Mouse (Mus musculus) limb, embryonic 11.5 days (tissue): ENCODE results near the gene Kcnn3. TPM values are rescaled to one million over a fixed set of nuclear protein-coding genes. Genes with fewer than 3 reads are reported as not detected.

Source experiments
- ATAC-seq: fragments of 200-750 bp; cut with Nextera tagmentation; 2 replicates; pipeline ENCODE4 v1.8.0; 2017; ENCODE audit warnings: low read depth; ENCODE audit not compliant: insufficient number of reproducible peaks, low FRiP score, low TSS enrichment
- DNase-seq: peaks from one replicate; pipeline ENCODE4 v3.0.0-alpha.2; 2015; ENCODE audit warnings: low spot score
- H3K27ac ChIP-seq: fragments of 300-500 bp; sonication (generic); replicated peaks from 2 replicates; pipeline ENCODE4 v1.5.1; 2014; ENCODE audit warnings: low read depth, mild to moderate bottlenecking, low read length
- H3K27me3 ChIP-seq: fragments of 300-500 bp; sonication (generic); 2 replicates; pipeline ENCODE4 v1.6.1; 2014; ENCODE audit warnings: mild to moderate bottlenecking, low read length, mixed read lengths; ENCODE audit not compliant: control insufficient read depth, insufficient read depth
- H3K36me3 ChIP-seq: fragments of 300-500 bp; sonication (generic); 2 replicates; pipeline ENCODE4 v1.6.1; 2014; ENCODE audit warnings: mild to moderate bottlenecking, low read length, moderate library complexity, mixed read lengths; ENCODE audit not compliant: control insufficient read depth, insufficient read depth
- H3K4me1 ChIP-seq: fragments of 300-500 bp; sonication (generic); 2 replicates; pipeline ENCODE4 v1.6.1; 2014; ENCODE audit warnings: low read length, mixed read lengths; ENCODE audit not compliant: control insufficient read depth, insufficient read depth
- H3K4me2 ChIP-seq: fragments of 300-500 bp; sonication (generic); 2 replicates; pipeline ENCODE4 v1.6.1; 2014; ENCODE audit warnings: low read depth, mild to moderate bottlenecking, moderate library complexity; ENCODE audit not compliant: severe bottlenecking
- H3K4me3 ChIP-seq: fragments of 300-500 bp; sonication (generic); 2 replicates; pipeline ENCODE4 v1.5.1; 2014; ENCODE audit warnings: low read depth, low read length
- H3K9ac ChIP-seq: fragments of 300-500 bp; sonication (generic); 2 replicates; pipeline ENCODE4 v1.6.1; 2014; ENCODE audit warnings: mild to moderate bottlenecking, low read length
- H3K9me3 ChIP-seq: fragments of 300-500 bp; sonication (generic); 2 replicates; pipeline ENCODE4 v1.6.1; 2016; ENCODE audit warnings: low read length; ENCODE audit not compliant: control insufficient read depth
- WGBS: fragments of 180-500 bp; shearing (Covaris S2); extraction: QIAGEN DNeasy Blood & Tissue Kit; methylation state at CpG from one replicate; pipeline ENCODE4 v1.1.7; 2014; 5-methylcytosine and 5-hydroxymethylcytosine counted together
- polyA plus RNA-seq: library from polyadenylated mRNA; unstranded; fragments of >200 nt; fragmentation: Nextera tagmentation; extraction: Ambion mirVana; gene quantifications from 2 replicates; pipeline ENCODE4 v1.2.1, GENCODE M21; 2014

Gene Kcnn3
- polyA plus RNA-seq, 1 experiment from 2014 or later: 1.1 TPM

- ATAC-seq (no peak), DNase-seq (no peak)
- no peaks in the 10 kb centered on the region for H3K36me3 ChIP-seq
- H3K4me2 ChIP-seq: no peak overlapping the region
- no peak overlapping the region for H3K4me3 ChIP-seq
- no peak overlapping the region for H3K9ac ChIP-seq
- no peaks in the 10 kb centered on the region for H3K27me3 ChIP-seq
- peaks cover 7% of the 10 kb centered on the region for H3K4me1 ChIP-seq
- H3K9me3 ChIP-seq: no peaks in the 10 kb centered on the region
- WGBS: 59% methylated on average over 10 of the region's 10 CpGs
- no peak overlapping the region for H3K27ac ChIP-seq
Observed at GRCm38 (mm10) chr3:89593524-89593923, 73.6 kb downstream of the Kcnn3 start.

GRCm38 (mm10) chr3:89598361-89598760 is 78.4 kb downstream of the Kcnn3 start:
- no peaks in the 10 kb centered on the region for H3K27me3 ChIP-seq
- DNase-seq (no peak), ATAC-seq (no peak)
- no peak overlapping the region for H3K4me3 ChIP-seq
- no peaks in the 10 kb centered on the region; the same call in 1 of the 2 replicates for H3K4me1 ChIP-seq
- no peaks in the 10 kb centered on the region for H3K9me3 ChIP-seq
- WGBS: 88% methylated on average over 7 of the region's 7 CpGs
- H3K4me2 ChIP-seq: no peak overlapping the region
- no peaks in the 10 kb centered on the region for H3K36me3 ChIP-seq
- no peak overlapping the region for H3K9ac ChIP-seq
- H3K27ac ChIP-seq: no peak overlapping the region

GRCm38 (mm10) chr3:89598967-89599366 is 79.0 kb downstream of the Kcnn3 start:
- no peak overlapping the region for H3K4me2 ChIP-seq
- H3K27ac ChIP-seq: no peak overlapping the region
- no peak for DNase-seq
- H3K4me1 ChIP-seq: no peaks in the 10 kb centered on the region; the same call in 1 of the 2 replicates
- 92% methylated on average over 7 of the region's 7 CpGs for WGBS
- H3K36me3 ChIP-seq: no peaks in the 10 kb centered on the region
- no peaks in the 10 kb centered on the region for H3K27me3 ChIP-seq
- no peak overlapping the region for H3K4me3 ChIP-seq
- no peaks in the 10 kb centered on the region for H3K9me3 ChIP-seq
- no peak for ATAC-seq
- no peak overlapping the region for H3K9ac ChIP-seq

- WGBS: 12% methylated on average over 7 of the region's 7 CpGs
- H3K36me3 ChIP-seq: no peaks in the 10 kb centered on the region
- no peak overlapping the region for H3K9ac ChIP-seq
- no peak overlapping the region for H3K27ac ChIP-seq
- DNase-seq (no peak), ATAC-seq (no peak)
- no peak overlapping the region for H3K4me2 ChIP-seq
- no peaks in the 10 kb centered on the region; the same call in 1 of the 2 replicates for H3K4me1 ChIP-seq
- H3K4me3 ChIP-seq: no peak overlapping the region
- H3K27me3 ChIP-seq: no peaks in the 10 kb centered on the region
- H3K9me3 ChIP-seq: no peaks in the 10 kb centered on the region
Observed at GRCm38 (mm10) chr3:89601060-89601459, 81.1 kb downstream of the Kcnn3 start.

DNA sequence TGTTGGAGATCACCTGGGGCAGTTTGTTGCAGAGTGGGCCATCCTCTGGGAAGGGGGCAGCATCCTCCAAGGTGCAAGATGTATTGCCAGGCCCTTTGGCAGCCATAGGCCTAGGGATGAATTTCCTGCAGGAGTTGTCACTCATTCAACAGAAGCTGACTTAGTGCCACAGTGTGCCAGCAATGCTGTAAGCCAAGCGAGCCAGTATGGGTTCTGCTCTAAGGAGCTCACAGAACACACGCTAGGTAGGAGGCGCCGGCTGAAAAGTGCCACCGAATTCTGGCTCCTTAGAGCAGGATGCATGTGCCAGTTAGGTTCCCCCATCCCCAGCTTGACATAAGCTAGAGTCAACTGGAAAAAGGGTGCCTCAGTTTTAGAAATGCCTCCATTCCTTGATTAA is 83.3 kb downstream of the Kcnn3 start:
- H3K27me3 ChIP-seq: no peaks in the 10 kb centered on the region
- WGBS: 97% methylated on average over 5 of the region's 5 CpGs
- H3K9me3 ChIP-seq: no peaks in the 10 kb centered on the region
- no peaks in the 10 kb centered on the region; the same call in 1 of the 2 replicates for H3K4me1 ChIP-seq
- H3K4me2 ChIP-seq: no peak overlapping the region
- no peak overlapping the region for H3K27ac ChIP-seq
- ATAC-seq: no peak
- H3K9ac ChIP-seq: no peak overlapping the region
- H3K36me3 ChIP-seq: no peaks in the 10 kb centered on the region
- H3K4me3 ChIP-seq: no peak overlapping the region
- DNase-seq: no peak

DNA sequence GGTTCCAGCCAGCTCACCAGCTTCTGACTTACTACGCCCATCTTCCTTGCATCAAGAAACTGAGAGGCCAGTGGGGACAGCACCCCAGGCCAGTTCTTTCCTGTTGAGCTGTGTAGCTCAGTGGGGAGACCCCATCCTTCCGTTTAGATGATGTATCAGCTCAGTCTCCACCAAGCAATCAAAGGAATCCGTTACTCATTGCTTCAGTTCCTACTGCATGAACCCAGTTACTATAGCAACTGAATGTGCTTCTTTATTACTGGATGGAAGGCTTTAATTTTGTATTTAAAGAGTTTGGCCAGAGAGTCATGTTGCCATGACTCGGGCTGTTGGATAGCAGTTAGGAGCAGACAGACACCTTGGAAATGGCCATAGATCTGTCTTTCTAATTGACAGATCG is 85.3 kb downstream of the Kcnn3 start:
- no peak for DNase-seq
- ATAC-seq: no peak
- WGBS: 76% methylated on average over 5 of the region's 5 CpGs

GRCm38 (mm10) chr3:89607327-89607726 is 87.4 kb downstream of the Kcnn3 start:
- 68% methylated on average over 1 of the region's 1 CpGs for WGBS
- no peaks in the 10 kb centered on the region for H3K36me3 ChIP-seq
- H3K27me3 ChIP-seq: no peaks in the 10 kb centered on the region
- no peaks in the 10 kb centered on the region; the same call in 1 of the 2 replicates for H3K4me1 ChIP-seq
- no peak for DNase-seq
- H3K4me2 ChIP-seq: no peak overlapping the region
- H3K9me3 ChIP-seq: no peaks in the 10 kb centered on the region
- ATAC-seq: no peak
- no peak overlapping the region for H3K4me3 ChIP-seq
- no peak overlapping the region for H3K27ac ChIP-seq
- peak overlapping the region; percentile 17; the same call in 1 of the 2 replicates for H3K9ac ChIP-seq

More for the DNA sequence above, 85.3 kb downstream of the Kcnn3 start:
- H3K27ac ChIP-seq: no peak overlapping the region
- no peaks in the 10 kb centered on the region for H3K36me3 ChIP-seq
- no peaks in the 10 kb centered on the region; the same call in 1 of the 2 replicates for H3K4me1 ChIP-seq
- no peak overlapping the region for H3K4me2 ChIP-seq
- no peaks in the 10 kb centered on the region for H3K9me3 ChIP-seq
- H3K27me3 ChIP-seq: no peaks in the 10 kb centered on the region
- H3K4me3 ChIP-seq: no peak overlapping the region
- H3K9ac ChIP-seq: no peak overlapping the region

- H3K27me3 ChIP-seq: no peaks in the 10 kb centered on the region
- no peak for ATAC-seq
- no peaks in the 10 kb centered on the region for H3K36me3 ChIP-seq
- H3K4me1 ChIP-seq: peaks cover 4% of the 10 kb centered on the region; the same call in 1 of the 2 replicates
- H3K4me3 ChIP-seq: no peak overlapping the region
- no peak overlapping the region for H3K27ac ChIP-seq
- no peak overlapping the region for H3K4me2 ChIP-seq
- DNase-seq: no peak
- 69% methylated on average over 5 of the region's 5 CpGs for WGBS
- H3K9me3 ChIP-seq: no peaks in the 10 kb centered on the region
- no peak overlapping the region for H3K9ac ChIP-seq
Observed at GRCm38 (mm10) chr3:89612048-89612447, 92.1 kb downstream of the Kcnn3 start.
